Mouse (Mus musculus): ENCODE measurements around the gene Pkp1. TPM values are rescaled to one million over a fixed set of nuclear protein-coding genes. Genes with fewer than 3 reads are reported as not detected.

Pkp1 gene
- total RNA-seq, 2 experiments from 2014 or later, result not detected

GRCm38 (mm10) chr1:135913657-135914056 lies 5.3 kb downstream of the Pkp1 start:
- DNase-seq (ENCODE audit: low spot score in 2 of 2), result no peak

- no peak for DNase-seq (ENCODE audit: low spot score in 2 of 2)
Measured at GRCm38 (mm10) chr1:135909381-135909780, 9.6 kb downstream of the Pkp1 start.

- DNase-seq (ENCODE audit: low spot score in 2 of 2), result peak; percentile 25 to 62
Measured at GRCm38 (mm10) chr1:135906736-135907135, 12.3 kb downstream of the Pkp1 start.

- DNase-seq (ENCODE audit: low spot score in 2 of 2), result no peak
Measured at GRCm38 (mm10) chr1:135899991-135900515, 19.0 kb downstream of the Pkp1 start.

GRCm38 (mm10) chr1:135899295-135899694 lies 19.7 kb downstream of the Pkp1 start:
- DNase-seq (ENCODE audit: low spot score in 2 of 2), result no peak

- DNase-seq (ENCODE audit: low spot score in 2 of 2), result no peak
Measured at GRCm38 (mm10) chr1:135895367-135895766, 23.6 kb downstream of the Pkp1 start.

GRCm38 (mm10) chr1:135893377-135893776 lies 25.6 kb downstream of the Pkp1 start:
- no peak for DNase-seq (ENCODE audit: low spot score in 2 of 2)

- no peak for DNase-seq (ENCODE audit: low spot score in 2 of 2)
Measured at GRCm38 (mm10) chr1:135892764-135893163, 26.2 kb downstream of the Pkp1 start.

GRCm38 (mm10) chr1:135892233-135892632 lies 26.8 kb downstream of the Pkp1 start:
- no peak for DNase-seq (ENCODE audit: low spot score in 2 of 2)

- DNase-seq (ENCODE audit: low spot score in 2 of 2), result no peak
Measured at GRCm38 (mm10) chr1:135891424-135892216, 27.4 kb downstream of the Pkp1 start.

- no peak for DNase-seq (ENCODE audit: low spot score in 2 of 2)
Measured at GRCm38 (mm10) chr1:135889461-135890185, 29.4 kb downstream of the Pkp1 start.

- DNase-seq (ENCODE audit: low spot score in 2 of 2), result peak; percentile 39 to 73
Measured at GRCm38 (mm10) chr1:135882385-135883109, 36.5 kb downstream of the Pkp1 start.

GRCm38 (mm10) chr1:135877248-135877647 lies 41.8 kb downstream of the Pkp1 start:
- DNase-seq (ENCODE audit: low spot score in 2 of 2), result no peak

GRCm38 (mm10) chr1:135872991-135873390 lies 46.0 kb downstream of the Pkp1 start:
- DNase-seq (ENCODE audit: low spot score in 2 of 2), result no peak

- no peak for DNase-seq (ENCODE audit: low spot score in 2 of 2)
Measured at GRCm38 (mm10) chr1:135868570-135868969, 50.4 kb downstream of the Pkp1 start.

GRCm38 (mm10) chr1:135865518-135866194 lies 53.4 kb downstream of the Pkp1 start:
- peak; percentile 72 to 90 for DNase-seq (ENCODE audit: low spot score in 2 of 2)

GRCm38 (mm10) chr1:135864830-135865229 lies 54.2 kb downstream of the Pkp1 start:
- no peak for DNase-seq (ENCODE audit: low spot score in 2 of 2)

- no peak for DNase-seq (ENCODE audit: low spot score in 2 of 2)
Measured at GRCm38 (mm10) chr1:135863786-135864335, 55.1 kb downstream of the Pkp1 start.

GRCm38 (mm10) chr1:135862561-135862960 lies 56.4 kb downstream of the Pkp1 start:
- DNase-seq (ENCODE audit: low spot score in 2 of 2), result no peak

- no peak for DNase-seq (ENCODE audit: low spot score in 2 of 2)
Measured at GRCm38 (mm10) chr1:135861980-135862552, 56.9 kb downstream of the Pkp1 start.

Data from layer of hippocampus, adult 18-20 months (tissue).